Mouse (Mus musculus): ENCODE measurements around the gene Sema3a. TPM values are rescaled to one million over a fixed set of nuclear protein-coding genes. Genes with fewer than 3 reads are reported as not detected.

Gene Sema3a
- total RNA-seq, 2 experiments from 2014 or later = 1.6 to 2.0 TPM

GRCm38 (mm10) chr5:13630692-13631091 is 505.5 kb downstream of the Sema3a start:
- DNase-seq (ENCODE audit: low spot score in 2 of 2) = no peak
- no peak overlapping the region for H3K27ac ChIP-seq
- peak; percentile 67 for TF ChIP-seq CTCF (conservative IDR thresholded peaks at IDR 0.05)
- no peak overlapping the region for H3K4me3 ChIP-seq

GRCm38 (mm10) chr5:13636237-13636636 is 511.0 kb downstream of the Sema3a start:
- DNase-seq (ENCODE audit: low spot score in 2 of 2) = no peak
- no peak for TF ChIP-seq CTCF (conservative IDR thresholded peaks at IDR 0.05)
- no peak overlapping the region for H3K27ac ChIP-seq
- no peak overlapping the region for H3K4me3 ChIP-seq

Measured in layer of hippocampus, adult 2 months (tissue).